Mouse (Mus musculus): ENCODE results near the gene Htt. TPM values are rescaled to one million over a fixed set of nuclear protein-coding genes. Genes with fewer than 3 reads are reported as not detected.
A peak's percentile ranks its signal among the peaks of the same experiment; 100 is the strongest.
"Not testable (repeated sequence)": the region's sequence is repeated elsewhere in the genome, so short reads cannot be mapped to it uniquely, and the experiment has no call there.

Gene Htt
- total RNA-seq (2014; rRNA removed) (10.2 and 12.6 TPM in 2 replicates), polyA plus RNA-seq (2012; rRNA removed) (3.5 and 5.2 TPM in 2 replicates)

- H3K4me1 ChIP-seq (ENCODE audit: control insufficient read depth, insufficient read depth, low read length) = peaks cover 6% of the 10 kb centered on the region; the same call in 1 of the 2 replicates
- peaks cover 13% of the 10 kb centered on the region; the same call in 1 of the 2 replicates for H3K79me2 ChIP-seq (ENCODE audit: control insufficient read depth, insufficient read depth, low read length)
- no peaks in the 10 kb centered on the region for H3K27me3 ChIP-seq (ENCODE audit: control insufficient read depth, insufficient read depth, low read length)
- TF ChIP-seq CTCF (IDR thresholded peaks at IDR 0.05; ENCODE audit: low read depth, low read length) (no peak), POLR2A (IDR thresholded peaks at IDR 0.05; ENCODE audit: extremely low read depth, insufficient read depth, low read length) (0 out of 2 replicates have a peak, but pooled peaks have one; percentile 59)
- H3K4me3 ChIP-seq (ENCODE audit: insufficient read depth, low read depth, low read length) = peak within 1 kb of the TSS; percentile 88
- under 1% methylated on average over 35 of the region's 35 CpGs for WGBS
- no peaks in the 10 kb centered on the region for H3K36me3 ChIP-seq (ENCODE audit: control insufficient read depth, insufficient read depth, low read length)
- peak; percentile 85 for DNase-seq (ENCODE audit: extremely low read depth, low read depth, low spot score)
- H3K9ac ChIP-seq (ENCODE audit: low read depth, low read length) = peak within 1 kb of the TSS; percentile 90
- no peak within 1 kb of the TSS; the same call in 1 of the 2 replicates for H3K27ac ChIP-seq (replicated peaks; ENCODE audit: insufficient read depth, low read depth, low read length)
Measured at GRCm38 (mm10) chr5:34761509-34761908, at the start of gene Htt. TSS of gene Htt (plus strand) at chr5:34761740.

- not testable (repeated sequence) for H3K4me3 ChIP-seq (ENCODE audit: insufficient read depth, low read depth, low read length); H3K27me3 ChIP-seq (ENCODE audit: control insufficient read depth, insufficient read depth, low read length); H3K4me1 ChIP-seq (ENCODE audit: control insufficient read depth, insufficient read depth, low read length); H3K79me2 ChIP-seq (ENCODE audit: control insufficient read depth, insufficient read depth, low read length); H3K9ac ChIP-seq (ENCODE audit: low read depth, low read length); H3K27ac ChIP-seq (replicated peaks; ENCODE audit: insufficient read depth, low read depth, low read length); H3K36me3 ChIP-seq (ENCODE audit: control insufficient read depth, insufficient read depth, low read length)
- WGBS = 21% methylated on average over 3 of the region's 3 CpGs
- DNase-seq (ENCODE audit: extremely low read depth, low read depth, low spot score) = peak; percentile 19
Measured at GRCm38 (mm10) chr5:34714371-34714770, 47.2 kb upstream of the Htt start.

GRCm38 (mm10) chr5:34714816-34715215 is 46.7 kb upstream of the Htt start:
- Histone ChIP-seq H3K27ac (replicated peaks; ENCODE audit: insufficient read depth, low read depth, low read length) (no peak overlapping the region), H3K4me1 (ENCODE audit: control insufficient read depth, insufficient read depth, low read length) (no peaks in the 10 kb centered on the region; the same call in 1 of the 2 replicates), H3K27me3 (ENCODE audit: control insufficient read depth, insufficient read depth, low read length) (no peaks in the 10 kb centered on the region), H3K9ac (ENCODE audit: low read depth, low read length) (no peak overlapping the region), H3K36me3 (ENCODE audit: control insufficient read depth, insufficient read depth, low read length) (no peaks in the 10 kb centered on the region), H3K4me3 (ENCODE audit: insufficient read depth, low read depth, low read length) (peak overlapping the region; percentile 20; the same call in 1 of the 2 replicates), H3K79me2 (ENCODE audit: control insufficient read depth, insufficient read depth, low read length) (no peaks in the 10 kb centered on the region)
- peak; percentile 70 for DNase-seq (ENCODE audit: extremely low read depth, low read depth, low spot score)
- WGBS = 22% methylated on average over 5 of the region's 5 CpGs
- TF ChIP-seq CTCF (IDR thresholded peaks at IDR 0.05; ENCODE audit: low read depth, low read length) = no peak
- TF ChIP-seq POLR2A (IDR thresholded peaks at IDR 0.05; ENCODE audit: extremely low read depth, insufficient read depth, low read length) = no peak

- Histone ChIP-seq H3K27ac (replicated peaks; ENCODE audit: insufficient read depth, low read depth, low read length) (no peak overlapping the region), H3K27me3 (ENCODE audit: control insufficient read depth, insufficient read depth, low read length) (no peaks in the 10 kb centered on the region), H3K79me2 (ENCODE audit: control insufficient read depth, insufficient read depth, low read length) (no peaks in the 10 kb centered on the region), H3K4me3 (ENCODE audit: insufficient read depth, low read depth, low read length) (no peak overlapping the region), H3K9ac (ENCODE audit: low read depth, low read length) (no peak overlapping the region), H3K4me1 (ENCODE audit: control insufficient read depth, insufficient read depth, low read length) (no peaks in the 10 kb centered on the region), H3K36me3 (ENCODE audit: control insufficient read depth, insufficient read depth, low read length) (no peaks in the 10 kb centered on the region)
- TF ChIP-seq CTCF (IDR thresholded peaks at IDR 0.05; ENCODE audit: low read depth, low read length) = no peak
- no peak for TF ChIP-seq POLR2A (IDR thresholded peaks at IDR 0.05; ENCODE audit: extremely low read depth, insufficient read depth, low read length)
- no peak for DNase-seq (ENCODE audit: extremely low read depth, low read depth, low spot score)
Measured at GRCm38 (mm10) chr5:34729141-34729540, 32.4 kb upstream of the Htt start.

- Histone ChIP-seq H3K4me3 (ENCODE audit: insufficient read depth, low read depth, low read length) (no peak overlapping the region), H3K27ac (replicated peaks; ENCODE audit: insufficient read depth, low read depth, low read length) (no peak overlapping the region), H3K27me3 (ENCODE audit: control insufficient read depth, insufficient read depth, low read length) (no peaks in the 10 kb centered on the region), H3K79me2 (ENCODE audit: control insufficient read depth, insufficient read depth, low read length) (no peaks in the 10 kb centered on the region), H3K4me1 (ENCODE audit: control insufficient read depth, insufficient read depth, low read length) (no peaks in the 10 kb centered on the region), H3K36me3 (ENCODE audit: control insufficient read depth, insufficient read depth, low read length) (no peaks in the 10 kb centered on the region), H3K9ac (ENCODE audit: low read depth, low read length) (no peak overlapping the region)
- TF ChIP-seq POLR2A (IDR thresholded peaks at IDR 0.05; ENCODE audit: extremely low read depth, insufficient read depth, low read length) (no peak), CTCF (IDR thresholded peaks at IDR 0.05; ENCODE audit: low read depth, low read length) (no peak)
- 52% methylated on average over 1 of the region's 1 CpGs for WGBS
- DNase-seq (ENCODE audit: extremely low read depth, low read depth, low spot score) = no peak
Measured at GRCm38 (mm10) chr5:34730255-34730654, 31.3 kb upstream of the Htt start.

GRCm38 (mm10) chr5:34751477-34751876 is 10.1 kb upstream of the Htt start:
- H3K4me1 ChIP-seq (ENCODE audit: control insufficient read depth, insufficient read depth, low read length) = no peaks in the 10 kb centered on the region
- H3K79me2 ChIP-seq (ENCODE audit: control insufficient read depth, insufficient read depth, low read length) = no peaks in the 10 kb centered on the region
- H3K9ac ChIP-seq (ENCODE audit: low read depth, low read length) = no peak overlapping the region
- no peak for DNase-seq (ENCODE audit: extremely low read depth, low read depth, low spot score)
- H3K27ac ChIP-seq (replicated peaks; ENCODE audit: insufficient read depth, low read depth, low read length) = no peak overlapping the region
- H3K27me3 ChIP-seq (ENCODE audit: control insufficient read depth, insufficient read depth, low read length) = no peaks in the 10 kb centered on the region
- H3K4me3 ChIP-seq (ENCODE audit: insufficient read depth, low read depth, low read length) = no peak overlapping the region
- WGBS = 57% methylated on average over 3 of the region's 3 CpGs
- H3K36me3 ChIP-seq (ENCODE audit: control insufficient read depth, insufficient read depth, low read length) = no peaks in the 10 kb centered on the region
- TF ChIP-seq CTCF (IDR thresholded peaks at IDR 0.05; ENCODE audit: low read depth, low read length) = no peak
- no peak for TF ChIP-seq POLR2A (IDR thresholded peaks at IDR 0.05; ENCODE audit: extremely low read depth, insufficient read depth, low read length)

All from liver, adult 2 months (tissue).